Mouse (Mus musculus) liver (tissue): Measurements from ENCODE around the gene Map4k2.

Experiments
- DNase-seq: peaks from one replicate; pipeline ENCODE4 v3.0.0-alpha.2; 2020; ENCODE audit warnings: mixed read lengths

Map4k2 gene

DNA sequence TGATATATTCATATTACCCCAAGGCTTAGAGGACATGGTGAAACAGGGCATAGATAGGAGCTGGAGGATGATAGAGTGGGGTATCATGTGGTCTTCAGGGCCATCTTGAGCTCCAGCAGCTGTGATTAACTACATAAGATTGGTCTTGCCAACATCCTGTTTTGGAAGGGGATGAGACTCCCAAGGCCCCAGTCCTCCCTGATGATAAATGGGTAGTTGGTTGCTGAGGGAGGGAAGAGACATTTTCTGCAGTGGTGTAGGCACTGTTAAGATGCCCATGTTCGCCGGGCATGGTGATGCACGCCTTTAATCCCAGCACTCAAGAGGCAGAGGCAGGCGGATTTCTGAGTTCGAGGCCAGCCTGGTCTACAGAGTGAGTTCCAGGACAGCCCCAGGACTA lies 40.3 kb downstream of the Map4k2 start:
- no peak for DNase-seq

DNA sequence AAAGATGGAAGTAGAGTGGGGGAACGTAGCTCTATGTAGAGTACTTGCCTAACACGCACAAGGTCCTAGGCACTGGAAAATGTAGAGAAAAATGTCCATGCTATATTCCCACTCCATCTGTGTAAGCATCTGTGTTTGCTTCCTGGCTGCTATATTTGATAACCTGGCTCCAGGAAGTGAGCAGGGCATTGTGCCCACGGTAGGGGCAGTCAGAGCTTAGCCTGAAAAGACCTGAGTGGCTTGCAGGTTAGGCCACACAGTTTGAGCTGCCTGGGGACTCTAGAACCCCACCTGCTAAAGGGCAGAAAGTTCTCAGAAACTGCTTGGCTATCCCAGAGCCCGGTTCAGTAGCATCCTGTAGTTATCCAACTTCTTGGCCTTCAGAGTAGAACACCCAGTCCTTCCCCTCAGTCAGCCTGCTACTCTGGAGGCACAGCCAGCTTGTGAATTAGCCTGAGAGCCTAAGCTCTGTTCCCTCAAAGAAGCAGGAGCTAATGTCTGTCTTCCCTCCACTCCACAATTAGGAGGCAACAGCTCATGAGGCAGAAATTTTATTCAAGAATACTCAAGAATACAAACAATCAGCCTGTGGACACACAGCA lies 41.5 kb downstream of the Map4k2 start:
- DNase-seq = no peak

DNA sequence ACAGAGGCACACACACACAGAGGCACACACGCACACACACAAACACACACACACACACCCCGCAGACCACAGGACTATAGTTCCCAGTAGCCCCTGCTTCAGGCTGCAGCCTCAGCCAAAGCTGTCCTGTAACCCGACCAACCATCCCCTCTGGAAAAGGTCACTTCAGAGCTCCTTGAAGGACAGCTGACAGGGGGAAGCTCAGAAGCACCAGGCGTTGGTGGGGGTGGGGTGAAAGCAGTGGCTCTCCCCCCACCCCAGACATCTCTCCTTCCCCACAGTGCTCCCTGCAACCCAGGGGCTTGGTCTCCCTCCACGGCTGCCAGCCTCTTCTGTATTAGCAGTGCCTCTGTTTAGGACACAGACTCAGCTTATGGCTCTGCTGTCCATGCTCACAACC lies 42.5 kb downstream of the Map4k2 start:
- no peak for DNase-seq

DNA sequence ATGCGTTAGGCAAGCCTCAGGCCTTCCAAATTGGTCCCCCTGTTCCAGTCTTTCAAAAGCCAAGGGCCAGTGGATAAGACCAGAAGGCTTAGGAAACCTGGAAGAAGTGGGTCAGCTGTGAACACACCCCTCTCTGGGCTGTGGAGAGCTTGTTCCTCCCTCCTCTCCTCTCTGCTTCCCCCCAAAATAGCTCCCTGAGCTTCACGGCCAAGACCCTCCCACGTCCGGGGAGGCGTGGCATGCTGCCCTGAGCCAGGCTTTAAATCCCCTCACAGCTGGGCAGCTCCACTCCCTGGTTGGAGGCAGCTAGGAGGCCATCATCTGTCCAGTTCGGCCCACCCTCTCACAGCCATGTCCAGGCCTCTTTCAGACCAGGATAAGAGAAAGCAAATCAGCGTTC lies 43.2 kb downstream of the Map4k2 start, which contains the start of gene Pygm:
Gene Pygm (plus strand): TSS at position 272 of the 400 bp plus-strand sequence.
- peak; percentile 53 for DNase-seq

DNA sequence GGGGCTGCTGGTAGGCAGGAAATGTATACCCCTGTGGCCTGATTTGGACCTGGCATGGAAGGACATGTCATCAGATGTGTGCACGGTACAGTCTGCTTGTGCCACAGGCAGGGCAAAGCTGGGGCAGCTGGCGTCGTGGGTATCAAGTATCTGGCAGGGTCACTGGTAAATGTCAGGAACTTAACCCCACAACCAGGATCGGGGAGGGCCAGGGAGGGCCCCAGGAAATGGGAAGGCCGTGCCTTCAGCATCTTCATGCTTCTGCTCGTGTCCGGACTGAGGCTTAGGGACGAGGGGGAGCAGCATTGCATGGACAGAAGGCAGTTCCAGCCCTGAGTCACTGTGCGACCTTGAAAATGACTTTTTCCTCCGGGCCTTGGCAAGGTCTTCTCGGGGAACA lies 44.0 kb downstream of the Map4k2 start:
- no peak for DNase-seq

DNA sequence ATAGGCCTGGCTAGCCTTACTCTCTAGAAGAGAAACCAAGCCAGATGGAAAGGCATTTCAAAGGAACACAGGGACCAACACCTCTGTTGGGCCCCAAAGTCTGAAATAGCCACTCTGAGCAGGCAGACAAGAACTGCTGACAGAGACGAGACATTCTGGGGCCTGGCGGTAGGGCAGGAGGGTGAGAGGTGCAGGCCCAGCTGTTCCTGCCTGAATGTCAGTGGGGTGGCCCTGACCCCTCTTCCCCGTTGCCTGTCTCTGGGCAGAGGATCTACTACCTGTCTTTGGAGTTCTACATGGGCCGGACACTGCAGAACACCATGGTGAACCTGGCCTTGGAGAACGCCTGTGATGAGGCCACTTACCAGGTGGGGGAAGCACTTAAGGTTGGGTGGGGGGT lies 44.5 kb downstream of the Map4k2 start:
- DNase-seq = no peak

DNA sequence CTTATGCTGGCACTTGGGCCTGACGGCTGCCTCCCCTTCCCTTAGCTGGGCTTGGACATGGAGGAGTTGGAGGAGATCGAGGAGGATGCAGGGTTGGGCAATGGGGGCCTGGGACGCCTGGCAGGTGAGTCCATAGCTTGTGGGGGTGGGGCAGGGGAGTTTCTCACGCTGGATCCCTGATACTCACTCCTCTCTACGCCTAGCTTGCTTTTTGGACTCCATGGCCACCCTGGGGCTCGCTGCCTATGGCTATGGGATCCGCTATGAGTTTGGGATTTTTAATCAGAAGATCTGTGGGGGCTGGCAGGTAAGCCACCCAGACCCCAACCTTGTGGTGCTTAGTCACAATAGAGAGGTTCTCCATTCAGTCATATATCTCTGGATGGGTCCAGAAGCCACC lies 44.9 kb downstream of the Map4k2 start:
- no peak for DNase-seq

DNA sequence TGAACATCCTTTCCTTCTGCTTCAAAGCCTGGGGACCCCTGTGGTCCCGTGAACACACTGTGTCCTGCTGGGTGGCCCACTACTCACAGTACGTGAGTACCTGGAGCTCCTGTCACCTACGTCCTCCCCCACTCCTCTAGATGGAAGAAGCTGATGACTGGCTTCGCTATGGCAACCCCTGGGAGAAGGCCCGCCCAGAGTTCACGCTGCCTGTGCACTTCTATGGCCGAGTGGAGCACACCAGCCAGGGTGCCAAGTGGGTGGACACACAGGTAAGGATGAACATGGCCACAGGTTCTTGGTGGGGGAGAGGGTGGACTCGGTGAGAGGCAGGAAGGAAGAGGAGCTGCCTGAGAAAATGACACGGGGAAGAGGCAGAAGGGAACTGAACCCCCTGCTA lies 45.3 kb downstream of the Map4k2 start:
- no peak for DNase-seq

DNA sequence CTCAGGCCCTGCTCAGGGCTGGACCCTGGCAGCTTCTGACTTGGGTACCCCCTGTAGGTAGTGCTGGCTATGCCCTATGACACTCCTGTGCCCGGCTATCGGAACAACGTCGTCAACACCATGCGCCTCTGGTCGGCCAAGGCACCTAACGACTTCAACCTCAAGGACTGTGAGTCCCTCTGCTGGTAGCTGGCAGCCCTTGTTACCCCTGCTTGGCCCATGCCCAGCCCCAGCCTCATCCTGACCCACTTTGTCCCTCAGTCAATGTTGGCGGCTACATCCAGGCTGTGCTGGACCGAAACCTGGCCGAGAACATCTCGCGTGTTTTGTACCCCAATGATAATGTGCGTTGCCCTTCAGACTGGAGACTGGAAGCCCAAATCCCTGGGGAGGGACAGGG lies 47.1 kb downstream of the Map4k2 start:
- DNase-seq = no peak

DNA sequence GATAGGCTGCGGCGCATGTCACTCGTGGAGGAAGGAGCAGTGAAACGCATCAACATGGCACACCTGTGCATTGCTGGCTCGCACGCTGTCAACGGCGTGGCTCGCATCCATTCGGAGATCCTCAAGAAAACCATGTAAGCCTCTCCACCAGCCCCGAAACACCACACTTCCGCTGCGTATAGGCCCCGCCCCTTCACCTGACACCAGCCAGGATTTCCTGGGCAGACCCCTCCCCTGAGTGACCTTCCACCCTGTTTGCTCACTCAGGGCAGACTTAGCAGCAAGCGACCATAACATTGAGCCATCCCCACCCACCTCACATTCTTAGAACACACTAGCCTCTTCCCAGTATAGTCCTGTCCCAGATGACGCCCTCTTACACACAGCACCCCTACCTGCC lies 48.9 kb downstream of the Map4k2 start:
- peak; percentile 59 for DNase-seq

DNA sequence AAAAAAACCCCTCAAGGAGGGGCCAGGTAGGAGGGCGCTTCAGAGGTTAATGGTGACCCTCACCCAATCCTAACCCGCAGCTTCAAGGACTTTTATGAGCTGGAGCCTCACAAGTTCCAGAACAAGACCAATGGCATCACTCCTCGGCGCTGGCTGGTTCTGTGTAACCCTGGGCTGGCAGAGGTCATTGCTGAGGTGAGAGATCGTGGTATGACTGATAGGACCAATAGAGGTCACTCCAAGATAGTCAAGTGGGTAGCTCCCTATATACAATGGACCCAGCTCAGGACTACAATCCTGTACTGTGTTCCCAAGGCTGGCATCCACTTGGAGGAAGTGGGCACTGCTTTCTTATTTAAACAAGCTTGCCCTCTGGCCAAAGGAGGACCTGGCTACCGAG lies 49.3 kb downstream of the Map4k2 start:
- no peak for DNase-seq

DNA sequence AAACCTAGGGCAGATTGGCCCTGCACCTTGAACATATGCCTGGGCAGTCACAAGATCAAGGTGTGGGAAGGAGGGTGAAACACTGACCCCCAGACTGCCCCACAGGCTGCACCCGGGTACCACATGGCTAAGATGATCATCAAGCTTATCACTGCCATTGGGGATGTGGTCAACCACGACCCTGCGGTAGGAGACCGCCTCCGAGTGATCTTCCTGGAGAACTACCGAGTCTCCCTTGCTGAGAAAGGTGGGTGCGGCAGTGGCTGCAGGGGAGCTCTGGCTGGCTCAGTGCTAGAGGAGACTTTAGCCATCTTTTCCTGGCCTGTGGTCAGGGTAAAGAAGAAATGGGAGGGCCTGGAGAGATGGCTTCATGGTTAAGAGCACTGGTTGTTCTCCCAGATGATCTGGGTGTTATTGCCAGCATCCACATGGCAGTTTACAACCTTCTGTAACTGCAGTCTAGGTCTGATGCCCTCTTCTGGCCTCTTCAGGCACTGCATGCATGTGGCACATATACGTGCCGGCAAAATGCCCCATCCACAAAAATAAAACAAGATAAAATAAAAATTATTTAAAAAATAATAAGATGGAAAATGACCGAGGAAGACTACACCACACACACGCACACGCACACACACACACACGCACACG lies 51.9 kb downstream of the Map4k2 start:
- no peak for DNase-seq

DNA sequence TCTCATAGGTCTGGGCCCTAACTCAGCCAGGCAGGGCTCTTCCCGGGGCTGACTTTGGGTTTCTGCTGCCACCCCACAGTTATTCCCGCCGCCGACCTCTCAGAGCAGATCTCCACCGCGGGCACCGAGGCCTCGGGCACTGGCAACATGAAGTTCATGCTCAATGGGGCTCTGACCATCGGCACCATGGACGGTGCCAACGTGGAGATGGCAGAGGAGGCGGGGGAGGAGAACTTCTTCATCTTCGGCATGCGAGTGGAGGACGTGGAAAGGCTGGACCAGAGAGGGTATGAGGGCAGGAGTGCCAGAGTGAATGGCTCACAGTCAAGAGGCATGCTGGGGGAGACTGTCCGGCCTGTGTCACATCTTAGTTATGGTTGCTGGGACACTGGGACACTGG lies 52.7 kb downstream of the Map4k2 start:
- DNase-seq = no peak

DNA sequence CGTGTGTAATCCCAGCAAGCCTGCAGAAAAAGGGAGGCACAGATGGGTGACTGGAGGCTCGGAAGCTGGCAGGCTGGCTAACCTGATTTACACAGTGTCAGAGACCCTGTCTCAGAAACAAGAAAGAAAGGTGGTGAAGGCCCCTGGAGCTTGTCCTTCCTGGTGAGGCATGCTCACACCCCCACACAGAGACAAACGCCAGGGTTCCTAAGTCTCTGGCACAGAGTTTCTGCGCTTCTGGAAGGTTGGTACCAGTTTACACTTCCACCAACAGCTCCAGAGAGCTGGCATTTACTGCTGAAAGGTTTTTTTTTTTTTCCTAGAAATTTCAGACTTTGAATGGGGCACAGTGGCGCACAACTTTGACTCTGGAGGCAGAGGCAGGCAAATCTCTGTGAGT lies 55.3 kb downstream of the Map4k2 start:
- no peak for DNase-seq

DNA sequence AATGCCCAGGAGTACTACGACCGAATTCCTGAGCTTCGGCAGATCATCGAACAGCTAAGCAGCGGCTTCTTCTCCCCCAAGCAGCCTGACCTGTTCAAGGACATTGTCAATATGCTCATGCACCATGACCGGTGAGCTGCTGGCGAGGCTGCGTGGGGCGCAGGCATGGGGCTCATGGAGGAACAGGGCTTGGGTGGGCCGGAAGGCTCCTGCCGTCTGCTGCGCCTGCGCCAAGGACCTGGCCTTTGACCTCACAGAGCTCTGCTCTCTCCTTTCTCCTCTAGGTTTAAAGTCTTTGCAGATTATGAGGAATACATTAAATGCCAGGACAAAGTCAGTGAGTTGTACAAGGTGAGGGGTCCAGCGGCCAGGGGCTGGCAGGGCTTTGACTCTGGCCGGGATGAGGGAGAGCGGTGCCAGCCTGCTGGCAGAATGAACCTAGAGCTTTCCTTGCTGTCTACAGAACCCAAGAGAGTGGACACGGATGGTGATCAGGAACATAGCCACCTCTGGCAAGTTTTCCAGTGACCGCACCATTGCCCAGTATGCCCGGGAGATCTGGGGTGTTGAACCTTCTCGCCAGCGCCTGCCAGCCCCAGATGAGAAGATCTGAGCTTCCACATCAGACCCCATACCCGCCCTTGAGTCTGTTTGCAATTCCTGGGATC lies 56.8 kb downstream of the Map4k2 start:
- no peak for DNase-seq

DNA sequence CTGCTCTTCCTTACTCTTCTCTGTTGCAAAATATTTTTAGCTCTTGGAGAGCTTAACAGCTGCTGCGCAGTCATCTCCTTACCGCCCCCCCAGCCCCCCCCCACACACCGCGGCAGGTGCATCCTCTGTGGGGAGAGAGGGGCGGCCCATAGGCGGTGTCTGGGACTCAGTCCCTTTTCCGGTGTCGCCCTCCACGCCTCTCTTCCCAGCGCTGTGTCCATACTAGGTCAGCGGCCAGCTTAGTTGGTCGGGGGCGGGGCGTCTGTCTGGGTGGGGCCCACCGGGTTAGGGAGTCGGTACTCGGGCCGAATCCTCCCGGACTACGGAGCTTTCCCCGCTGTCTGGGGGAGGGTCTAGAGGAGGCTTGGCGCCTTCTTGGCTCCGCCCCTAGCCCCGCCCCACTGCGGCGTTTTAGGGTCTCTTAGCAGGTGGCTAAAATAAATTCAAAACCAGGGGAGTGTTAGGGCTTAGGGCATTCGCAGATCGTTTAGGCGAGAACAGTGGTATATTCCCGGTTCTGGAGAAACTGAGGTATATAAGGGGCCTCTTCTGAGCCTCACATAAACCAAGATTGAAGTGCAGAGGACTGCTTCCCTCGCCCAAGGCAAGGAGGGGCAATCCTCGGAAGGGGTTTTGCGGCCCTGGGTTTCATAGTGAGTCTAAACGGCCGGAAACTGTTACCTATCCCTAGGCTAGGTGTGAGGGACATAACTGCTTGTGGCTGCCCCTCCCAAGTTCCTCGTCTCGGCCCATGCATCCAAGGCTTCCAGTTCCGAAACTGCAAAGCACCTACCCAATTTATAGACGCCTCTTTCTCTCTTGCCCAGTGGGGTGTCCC lies 57.7 kb downstream of the Map4k2 start:
- peak; percentile 76 for DNase-seq

DNA sequence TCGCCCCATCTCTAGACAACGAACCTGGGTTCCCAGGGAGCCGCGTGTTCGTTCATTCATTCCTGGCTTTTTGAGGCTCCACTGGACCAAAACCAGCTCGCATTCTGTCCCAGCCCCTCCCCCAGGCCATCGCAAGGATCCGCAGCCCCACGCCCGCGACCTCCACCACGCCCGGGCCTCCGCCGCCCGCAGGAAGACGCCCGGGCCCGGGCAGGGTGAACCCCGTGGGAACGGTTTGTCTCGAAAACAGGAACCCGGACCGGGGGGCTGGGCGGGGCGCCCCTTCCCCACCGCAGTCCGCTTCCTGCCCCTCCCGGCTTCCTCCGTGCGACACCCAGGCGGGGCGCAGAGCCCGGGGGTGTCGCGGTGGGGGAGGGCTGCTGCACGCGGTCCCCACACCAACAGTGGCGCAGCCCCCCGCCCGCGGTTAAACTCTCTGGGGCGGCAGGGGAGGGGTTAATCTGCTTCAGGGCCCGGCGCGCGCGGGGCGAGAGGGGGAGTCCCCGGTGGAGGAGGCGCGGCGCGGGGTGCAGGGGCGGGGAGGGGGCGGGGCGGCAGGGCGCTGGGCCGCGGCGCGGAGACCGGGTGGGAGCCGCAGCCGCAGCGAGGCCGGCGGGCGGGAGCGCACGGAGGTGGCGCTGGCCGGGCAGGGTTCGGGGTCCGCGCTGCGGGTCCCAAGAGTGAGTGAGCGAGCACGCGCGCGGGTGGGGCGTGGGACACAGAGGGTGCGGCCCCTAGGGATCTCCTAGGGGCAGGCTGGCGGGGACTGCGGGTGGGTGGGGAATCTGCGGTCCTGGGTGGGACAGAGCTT lies 58.6 kb downstream of the Map4k2 start, which contains the start of gene Rasgrp2:
Gene Rasgrp2 (plus strand): TSS at position 56 of the 811 bp plus-strand sequence.
- peak; percentile 59 for DNase-seq

DNA sequence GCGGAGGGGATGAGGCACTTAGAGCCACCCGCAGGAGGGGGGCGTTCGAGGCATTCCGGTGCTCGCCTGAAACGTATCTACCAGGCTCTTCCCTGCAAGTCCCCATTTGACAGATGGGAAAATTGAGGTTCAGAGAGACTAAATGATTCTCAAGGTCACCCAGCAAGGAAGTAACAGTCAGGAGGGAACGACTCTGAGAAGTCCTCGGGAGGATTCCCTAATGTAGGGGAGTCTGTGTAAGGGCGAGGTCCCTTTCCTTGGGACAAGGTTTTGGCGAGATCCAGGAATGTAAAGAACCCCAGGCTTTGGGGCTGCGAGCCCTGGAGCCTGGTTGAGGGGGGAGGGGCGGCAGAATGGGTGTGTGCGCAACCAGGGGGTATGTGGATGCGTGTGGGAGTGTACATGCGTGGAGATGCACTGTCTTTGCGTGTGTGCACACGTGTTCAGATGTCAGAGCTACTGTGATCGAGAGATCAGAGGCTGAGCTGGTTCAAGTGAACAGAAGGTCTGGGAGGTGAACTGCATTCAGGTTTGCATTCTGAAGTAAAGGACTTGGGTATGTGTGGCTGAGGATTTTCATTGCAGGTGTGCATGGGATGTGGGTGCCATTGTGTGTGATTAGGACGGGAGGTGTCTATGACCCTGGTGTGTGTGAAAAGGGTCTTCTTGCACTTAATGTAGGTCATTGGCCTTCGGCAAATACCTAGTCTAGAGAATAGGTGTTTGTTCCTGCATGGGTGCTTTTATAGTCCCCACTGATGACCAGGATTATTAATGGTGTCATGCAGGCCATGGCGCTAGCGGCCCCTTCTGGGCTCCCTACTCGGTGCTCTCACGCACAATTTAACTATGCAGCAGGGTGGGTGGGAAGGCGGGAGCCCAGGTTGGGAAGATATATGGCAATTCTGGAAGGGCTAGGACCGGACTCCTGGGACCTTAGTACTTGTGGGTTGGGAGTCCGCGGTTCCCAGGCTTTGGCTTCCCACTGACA lies 59.5 kb downstream of the Map4k2 start:
- DNase-seq = no peak

DNA sequence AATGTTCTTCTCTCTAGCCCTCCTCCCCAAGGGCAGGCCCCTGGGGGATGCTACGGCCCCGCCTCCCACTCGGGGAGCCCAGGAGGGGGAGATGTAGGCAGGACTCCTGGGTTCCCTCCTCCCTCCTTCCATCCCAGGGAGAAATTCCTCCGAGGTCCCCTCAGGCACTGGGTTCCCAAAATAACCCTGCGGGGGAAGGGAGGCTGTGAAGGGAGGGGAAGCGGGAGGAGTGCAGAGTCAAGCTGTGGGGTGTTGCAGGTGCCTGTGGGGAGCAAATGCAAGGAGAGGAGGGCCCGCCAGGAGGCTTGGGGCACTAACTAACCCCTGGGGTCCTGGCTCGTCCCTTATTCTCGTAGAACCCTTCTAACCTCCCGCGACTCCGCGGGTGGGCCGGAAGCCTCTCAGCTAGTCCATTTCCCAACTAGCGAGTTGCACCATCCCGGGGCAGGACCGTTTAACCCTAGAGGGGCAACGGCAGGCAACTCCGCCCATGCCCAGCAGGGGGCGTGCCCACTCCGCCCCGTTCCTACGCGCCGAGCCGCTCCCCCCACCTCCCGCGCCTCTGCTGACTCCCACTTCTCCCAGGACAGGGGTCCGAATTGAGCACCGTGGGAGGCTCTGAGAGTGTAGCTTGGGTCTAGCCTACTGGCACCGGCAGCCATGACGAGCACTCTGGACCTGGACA lies 60.3 kb downstream of the Map4k2 start:
- DNase-seq = peak; percentile 79

DNA sequence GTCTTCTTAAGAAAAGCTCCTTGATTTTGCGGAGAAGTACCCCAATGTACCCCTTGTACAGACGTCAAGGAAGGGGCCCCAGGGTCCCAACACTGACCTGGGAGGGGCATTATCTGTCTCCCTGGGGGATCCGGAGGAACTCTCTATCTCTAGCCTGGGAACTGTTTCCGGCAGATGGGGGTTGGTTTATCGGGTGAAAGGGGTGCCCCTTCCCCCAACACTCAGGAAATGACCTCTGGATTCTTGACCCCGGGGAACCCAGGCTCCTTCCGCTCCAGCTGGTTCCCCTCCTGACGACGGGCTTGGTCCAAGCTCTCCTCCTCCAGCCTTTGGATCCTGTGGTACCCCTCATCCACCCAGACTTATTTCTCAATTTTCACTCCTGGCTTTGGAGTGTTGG lies 61.0 kb downstream of the Map4k2 start:
- DNase-seq = peak; percentile 41

DNA sequence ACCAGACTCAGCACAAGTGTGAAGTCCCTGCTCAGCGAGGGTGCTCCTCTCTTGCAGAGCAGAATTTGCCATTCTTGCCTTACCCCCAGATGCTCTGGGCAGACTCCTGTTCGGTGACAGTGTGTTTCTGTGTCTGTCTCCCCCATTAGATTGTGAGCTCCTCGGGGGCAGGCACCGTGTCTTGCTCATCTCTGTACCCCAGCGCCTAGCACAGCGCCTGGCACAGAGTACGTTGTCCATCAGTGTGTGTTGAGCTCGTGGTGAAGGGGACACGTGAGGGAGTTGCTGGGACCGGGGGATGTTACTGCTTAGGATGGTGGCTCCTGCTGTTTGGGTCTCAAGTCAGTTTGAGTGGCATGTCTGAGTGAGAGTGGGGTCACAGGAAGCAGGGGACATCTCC lies 62.9 kb downstream of the Map4k2 start:
- DNase-seq = no peak
